Mouse (Mus musculus) skeletal muscle tissue, adult 2 months (tissue): Measurements from ENCODE around the gene Ywhag.
A peak's percentile ranks its signal among the peaks of the same experiment; 100 is the strongest.

Experiments
- DNase-seq: peaks from one replicate; pipeline ENCODE4 v3.0.0-alpha.2; 2012; ENCODE audit warnings: low read depth, low spot score

The Ywhag gene

GRCm38 (mm10) chr5:135888405-135889215, 45.8 kb downstream of the Ywhag start:
- no peak for DNase-seq

- peak; percentile 94 for DNase-seq
Observed at GRCm38 (mm10) chr5:135887675-135888102, 46.7 kb downstream of the Ywhag start, which contains the start of gene Hspb1. TSS of gene Hspb1 (plus strand) at chr5:135887919.

GRCm38 (mm10) chr5:135884641-135885040, 49.8 kb downstream of the Ywhag start:
- no peak for DNase-seq

GRCm38 (mm10) chr5:135879449-135880158, 54.8 kb downstream of the Ywhag start:
- DNase-seq = peak; percentile 87

- peak; percentile 34 for DNase-seq
Observed at GRCm38 (mm10) chr5:135877831-135878231, 56.6 kb downstream of the Ywhag start.

- DNase-seq = peak; percentile 38
Observed at GRCm38 (mm10) chr5:135877180-135877579, 57.2 kb downstream of the Ywhag start.

GRCm38 (mm10) chr5:135873753-135874152, 60.7 kb downstream of the Ywhag start:
- no peak for DNase-seq

GRCm38 (mm10) chr5:135872996-135873395, 61.4 kb downstream of the Ywhag start:
- DNase-seq = no peak

- no peak for DNase-seq
Observed at GRCm38 (mm10) chr5:135870505-135870904, 63.9 kb downstream of the Ywhag start.

- DNase-seq = no peak
Observed at GRCm38 (mm10) chr5:135869661-135870423, 64.6 kb downstream of the Ywhag start.

GRCm38 (mm10) chr5:135868653-135869052, 65.8 kb downstream of the Ywhag start:
- no peak for DNase-seq

GRCm38 (mm10) chr5:135867637-135868593, 66.5 kb downstream of the Ywhag start:
- DNase-seq = no peak

GRCm38 (mm10) chr5:135866662-135867061, 67.8 kb downstream of the Ywhag start:
- DNase-seq = peak; percentile 65
